Mouse (Mus musculus): ENCODE measurements around the gene Gm15517. TPM values are rescaled to one million over a fixed set of nuclear protein-coding genes. Genes with fewer than 3 reads are reported as not detected.

Gm15517 gene
- total and polyA plus RNA-seq, 2 experiments from 2014 or later: not detected

- H3K9ac ChIP-seq (replicated peaks; ENCODE audit: low read depth, low read length): no peak overlapping the region
- ATAC-seq (ENCODE audit: insufficient read depth, low read depth): peak; percentile 52
- H3K27ac ChIP-seq (ENCODE audit: low read depth): no peak overlapping the region
- DNase-seq (ENCODE audit: low spot score): no peak
- WGBS: 2% methylated on average over 35 of the region's 38 CpGs
- TF ChIP-seq CTCF (IDR thresholded peaks at IDR 0.05; ENCODE audit: low read depth) (no peak), EP300 (IDR thresholded peaks at IDR 0.05; ENCODE audit: low read depth) (no peak)
- no peaks in the 10 kb centered on the region for H3K9me3 ChIP-seq (replicated peaks; ENCODE audit: control insufficient read depth, low read length)
- peaks cover 42% of the 10 kb centered on the region for H3K27me3 ChIP-seq (ENCODE audit: control insufficient read depth, insufficient read depth, low read length)
- H3K4me1 ChIP-seq (ENCODE audit: control insufficient read depth, insufficient read depth): peaks cover 14% of the 10 kb centered on the region
- peak overlapping the region; percentile 85 for H3K4me2 ChIP-seq (ENCODE audit: low read depth, low read length)
- no peaks in the 10 kb centered on the region for H3K36me3 ChIP-seq (replicated peaks; ENCODE audit: control insufficient read depth, insufficient read depth, low read length)
- peak overlapping the region; percentile 39 for H3K4me3 ChIP-seq (ENCODE audit: low read depth, low read length)
These were observed 49.8 kb downstream of the Gm15517 start for GRCm38 (mm10) chr7:44310878-44311712.

Other genes with a start within 250 kb of the Gm15517 start
- not detected in 2 replicates for gene Klk1b26, start 249.3 kb upstream of the Gm15517 start, total RNA-seq (2014; rRNA removed; ENCODE audit: low replicate concordance)
- gene Klk1b26, start 249.3 kb upstream of the Gm15517 start, polyA plus RNA-seq (2015; fragmentation: Nextera tagmentation; extraction: Ambion mirVana): not detected in 2 replicates
- not detected in 2 replicates for gene Klk1b27, start 209.2 kb upstream of the Gm15517 start, total RNA-seq (2014; rRNA removed; ENCODE audit: low replicate concordance)
- gene Klk1b27, start 209.2 kb upstream of the Gm15517 start, polyA plus RNA-seq (2015; fragmentation: Nextera tagmentation; extraction: Ambion mirVana): not detected in 2 replicates
- gene Klk1b21, start 159.1 kb upstream of the Gm15517 start, total RNA-seq (2014; rRNA removed; ENCODE audit: low replicate concordance): not detected in 2 replicates
- not detected in 2 replicates for gene Klk1b21, start 159.1 kb upstream of the Gm15517 start, polyA plus RNA-seq (2015; fragmentation: Nextera tagmentation; extraction: Ambion mirVana)
- not detected in 2 replicates for gene Klk1b22, start 148.8 kb upstream of the Gm15517 start, total RNA-seq (2014; rRNA removed; ENCODE audit: low replicate concordance)
- not detected in 2 replicates for gene Klk1b22, start 148.8 kb upstream of the Gm15517 start, polyA plus RNA-seq (2015; fragmentation: Nextera tagmentation; extraction: Ambion mirVana)
- not detected in 2 replicates for gene Klk1b16, start 124.7 kb upstream of the Gm15517 start, total RNA-seq (2014; rRNA removed; ENCODE audit: low replicate concordance)
- not detected in 2 replicates for gene Klk1b16, start 124.7 kb upstream of the Gm15517 start, polyA plus RNA-seq (2015; fragmentation: Nextera tagmentation; extraction: Ambion mirVana)
- not detected in 2 replicates for gene Klk1b24, start 73.2 kb upstream of the Gm15517 start, total RNA-seq (2014; rRNA removed; ENCODE audit: low replicate concordance)
- gene Klk1b24, start 73.2 kb upstream of the Gm15517 start, polyA plus RNA-seq (2015; fragmentation: Nextera tagmentation; extraction: Ambion mirVana): not detected in 2 replicates
- not detected in 2 replicates for gene Klk1b3, start 63.3 kb upstream of the Gm15517 start, total RNA-seq (2014; rRNA removed; ENCODE audit: low replicate concordance)
- gene Klk1b3, start 63.3 kb upstream of the Gm15517 start, polyA plus RNA-seq (2015; fragmentation: Nextera tagmentation; extraction: Ambion mirVana): not detected in 2 replicates
- not detected in 2 replicates for gene Klk1b4, start 54.0 kb upstream of the Gm15517 start, total RNA-seq (2014; rRNA removed; ENCODE audit: low replicate concordance)
- not detected in 2 replicates for gene Klk1b4, start 54.0 kb upstream of the Gm15517 start, polyA plus RNA-seq (2015; fragmentation: Nextera tagmentation; extraction: Ambion mirVana)
- gene Klk1b5, start 45.5 kb upstream of the Gm15517 start, total RNA-seq (2014; rRNA removed; ENCODE audit: low replicate concordance): not detected in 2 replicates
- not detected in 2 replicates for gene Klk1b5, start 45.5 kb upstream of the Gm15517 start, polyA plus RNA-seq (2015; fragmentation: Nextera tagmentation; extraction: Ambion mirVana)
- not detected in 2 replicates for gene Klk1, start 36.1 kb upstream of the Gm15517 start, total RNA-seq (2014; rRNA removed; ENCODE audit: low replicate concordance)
- 0.16 TPM in 1 of 2 replicates, not detected in the other for gene Klk1, start 36.1 kb upstream of the Gm15517 start, polyA plus RNA-seq (2015; fragmentation: Nextera tagmentation; extraction: Ambion mirVana)
- gene Gm36864, start 25.3 kb upstream of the Gm15517 start, total RNA-seq (2014; rRNA removed; ENCODE audit: low replicate concordance): not detected in 2 replicates
- gene Gm36864, start 25.3 kb upstream of the Gm15517 start, polyA plus RNA-seq (2015; fragmentation: Nextera tagmentation; extraction: Ambion mirVana): not detected in 2 replicates
- 0.15 and 0.31 TPM in 2 replicates for gene 1700028J19Rik, start 14.8 kb upstream of the Gm15517 start, total RNA-seq (2014; rRNA removed; ENCODE audit: low replicate concordance)
- gene 1700028J19Rik, start 14.8 kb upstream of the Gm15517 start, polyA plus RNA-seq (2015; fragmentation: Nextera tagmentation; extraction: Ambion mirVana): 1.2 and 1.3 TPM in 2 replicates
- 127 and 130 TPM in 2 replicates for gene 2410002F23Rik, start 14.7 kb upstream of the Gm15517 start, total RNA-seq (2014; rRNA removed; ENCODE audit: low replicate concordance)
- 38.1 and 53.1 TPM in 2 replicates for gene 2410002F23Rik, start 14.7 kb upstream of the Gm15517 start, polyA plus RNA-seq (2015; fragmentation: Nextera tagmentation; extraction: Ambion mirVana)
- gene Acp4, start 4.1 kb upstream of the Gm15517 start, total RNA-seq (2014; rRNA removed; ENCODE audit: low replicate concordance): not detected in 2 replicates
- not detected in 2 replicates for gene Acp4, start 4.1 kb upstream of the Gm15517 start, polyA plus RNA-seq (2015; fragmentation: Nextera tagmentation; extraction: Ambion mirVana)
- 1.4 and 1.7 TPM in 2 replicates for gene Clec11a, start 45.5 kb downstream of the Gm15517 start, total RNA-seq (2014; rRNA removed; ENCODE audit: low replicate concordance)
- 1.00 and 1.3 TPM in 2 replicates for gene Clec11a, start 45.5 kb downstream of the Gm15517 start, polyA plus RNA-seq (2015; fragmentation: Nextera tagmentation; extraction: Ambion mirVana)
- gene Shank1, start 48.8 kb downstream of the Gm15517 start, total RNA-seq (2014; rRNA removed; ENCODE audit: low replicate concordance): 0.19 and 0.61 TPM in 2 replicates
- gene Shank1, start 48.8 kb downstream of the Gm15517 start, polyA plus RNA-seq (2015; fragmentation: Nextera tagmentation; extraction: Ambion mirVana): 0.33 and 0.36 TPM in 2 replicates
- 0.58 and 3.1 TPM in 2 replicates for gene Syt3, start 122.7 kb downstream of the Gm15517 start, total RNA-seq (2014; rRNA removed; ENCODE audit: low replicate concordance)
- 0.81 and 0.86 TPM in 2 replicates for gene Syt3, start 122.7 kb downstream of the Gm15517 start, polyA plus RNA-seq (2015; fragmentation: Nextera tagmentation; extraction: Ambion mirVana)
- not detected in 2 replicates for gene 1700008O03Rik, start 124.4 kb downstream of the Gm15517 start, total RNA-seq (2014; rRNA removed; ENCODE audit: low replicate concordance)
- 0.14 and 0.52 TPM in 2 replicates for gene 1700008O03Rik, start 124.4 kb downstream of the Gm15517 start, polyA plus RNA-seq (2015; fragmentation: Nextera tagmentation; extraction: Ambion mirVana)
- gene Lrrc4b, start 167.6 kb downstream of the Gm15517 start, total RNA-seq (2014; rRNA removed; ENCODE audit: low replicate concordance): 55.6 and 89.5 TPM in 2 replicates
- gene Lrrc4b, start 167.6 kb downstream of the Gm15517 start, polyA plus RNA-seq (2015; fragmentation: Nextera tagmentation; extraction: Ambion mirVana): 2.8 TPM in 2 replicates
- gene Aspdh, start 203.9 kb downstream of the Gm15517 start, total RNA-seq (2014; rRNA removed; ENCODE audit: low replicate concordance): 7.5 TPM in 1 of 2 replicates, not detected in the other
- 0.40 and 0.86 TPM in 2 replicates for gene Aspdh, start 203.9 kb downstream of the Gm15517 start, polyA plus RNA-seq (2015; fragmentation: Nextera tagmentation; extraction: Ambion mirVana)
- 123 and 143 TPM in 2 replicates for gene Josd2, start 206.5 kb downstream of the Gm15517 start, total RNA-seq (2014; rRNA removed; ENCODE audit: low replicate concordance)
- 91.2 and 105 TPM in 2 replicates for gene Josd2, start 206.5 kb downstream of the Gm15517 start, polyA plus RNA-seq (2015; fragmentation: Nextera tagmentation; extraction: Ambion mirVana)
- gene Emc10, start 235.1 kb downstream of the Gm15517 start, total RNA-seq (2014; rRNA removed; ENCODE audit: low replicate concordance): 206 and 212 TPM in 2 replicates
- 67.0 and 73.2 TPM in 2 replicates for gene Emc10, start 235.1 kb downstream of the Gm15517 start, polyA plus RNA-seq (2015; fragmentation: Nextera tagmentation; extraction: Ambion mirVana)
- 3.2 and 4.3 TPM in 2 replicates for gene Fam71e1, start 235.1 kb downstream of the Gm15517 start, total RNA-seq (2014; rRNA removed; ENCODE audit: low replicate concordance)
- 11.4 and 12.5 TPM in 2 replicates for gene Fam71e1, start 235.1 kb downstream of the Gm15517 start, polyA plus RNA-seq (2015; fragmentation: Nextera tagmentation; extraction: Ambion mirVana)